Mouse (Mus musculus) small intestine, adult 2 months (tissue): Measurements from ENCODE around the gene Prkg1.

Experiments used
- CTCF ChIP-seq: fragments of 200-500 bp; IDR thresholded peaks from 2 replicates; pipeline ENCODE4 v1.5.1; 2012; ENCODE audit warnings: low read depth, mild to moderate bottlenecking, control low read depth, inconsistent platforms, low read length, moderate library complexity, mixed read lengths; ENCODE audit not compliant: insufficient replicate concordance, insufficient read length; ENCODE audit errors: extremely low read depth
- POLR2A ChIP-seq: fragments of 200-500 bp; IDR thresholded peaks from 2 replicates; pipeline ENCODE4 v1.6.1; 2012; ENCODE audit warnings: low read depth, mild to moderate bottlenecking, control low read depth, inconsistent platforms, low read length, moderate library complexity

DNA sequence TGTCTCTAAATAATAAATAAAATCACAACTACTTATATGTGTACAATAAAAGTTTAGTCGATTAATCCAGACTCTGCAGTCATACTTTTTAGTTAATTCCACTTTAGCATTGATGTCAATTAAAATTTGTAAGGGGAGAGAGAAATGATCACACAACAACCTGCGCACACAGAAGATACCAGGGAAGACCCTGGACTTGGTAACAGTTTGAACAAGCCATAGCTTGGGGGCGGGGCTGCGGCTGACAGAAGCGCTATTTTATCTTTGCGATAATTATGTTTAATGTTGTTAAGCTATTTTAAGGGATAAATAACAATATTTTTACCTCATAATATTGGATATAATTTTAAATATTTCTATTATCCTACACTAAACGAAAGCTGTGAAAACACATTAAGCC is 682.6 kb downstream of the Prkg1 start:
- TF ChIP-seq CTCF: no peak
- TF ChIP-seq POLR2A: no peak
